Mouse (Mus musculus) embryonic fibroblast, embryonic 13.5 days (primary cell): ENCODE results near the gene Arpp19.

Experiments used
- CTCF ChIP-seq: IDR thresholded peaks from 2 replicates; pipeline ENCODE4 v1.5.1; 2011; ENCODE audit warnings: mild to moderate bottlenecking, control low read depth, low read length, moderate library complexity, borderline replicate concordance; ENCODE audit not compliant: insufficient read depth
- POLR2A ChIP-seq: IDR thresholded peaks from 2 replicates; pipeline ENCODE4 v1.6.1; 2011; ENCODE audit warnings: low read depth, mild to moderate bottlenecking, control low read depth, low read length, moderate library complexity

GRCm38 (mm10) chr9:75019181-75019580 is 18.2 kb upstream of the Arpp19 start:
- TF ChIP-seq POLR2A (no peak), CTCF (no peak)
